Mouse (Mus musculus): ENCODE data around the gene Coro1c. TPM values are rescaled to one million over a fixed set of nuclear protein-coding genes. Genes with fewer than 3 reads are reported as not detected.

Gene Coro1c
- total RNA-seq, 2 experiments from 2014 or later: 39.1 to 48.9 TPM

DNA sequence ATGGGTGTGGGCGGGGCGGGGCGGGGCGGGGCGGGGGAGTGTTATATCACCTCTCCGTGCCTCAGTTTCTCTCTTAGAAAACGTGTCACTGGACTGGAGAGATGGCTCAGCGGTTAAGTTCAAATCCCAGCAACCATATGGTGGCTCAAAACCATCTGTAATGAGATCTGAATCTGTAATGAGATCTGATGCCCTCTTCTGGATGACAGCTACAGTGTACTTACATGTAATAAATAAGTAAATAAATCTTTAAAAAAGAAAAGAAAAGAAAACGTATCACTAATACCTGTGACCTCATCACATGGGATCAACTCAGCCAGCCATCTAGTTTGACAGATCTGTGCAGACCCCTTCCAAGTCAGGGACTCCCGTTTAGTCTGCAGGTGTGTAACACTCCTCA is 21.0 kb upstream of the Coro1c start:
- DNase-seq: no peak

DNA sequence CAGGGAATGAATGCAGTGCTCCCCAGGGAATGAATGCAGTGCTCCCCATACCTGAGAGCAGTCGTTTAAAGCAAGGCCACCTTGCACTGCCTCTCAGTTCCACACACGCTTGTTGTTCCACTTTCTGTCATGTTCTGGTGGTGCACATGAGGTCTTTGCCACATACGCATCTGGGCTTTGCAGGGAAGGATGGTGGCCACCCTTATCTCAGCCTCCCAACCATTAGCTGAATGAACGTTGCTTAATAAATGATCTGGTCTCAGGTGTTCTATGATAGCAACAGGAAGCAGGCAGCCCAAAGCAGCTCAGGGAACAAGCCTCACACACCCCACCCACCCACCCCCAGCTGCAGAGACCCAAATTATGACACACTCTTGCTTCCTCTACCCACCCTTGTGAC is 16.1 kb upstream of the Coro1c start:
- no peak for DNase-seq

DNA sequence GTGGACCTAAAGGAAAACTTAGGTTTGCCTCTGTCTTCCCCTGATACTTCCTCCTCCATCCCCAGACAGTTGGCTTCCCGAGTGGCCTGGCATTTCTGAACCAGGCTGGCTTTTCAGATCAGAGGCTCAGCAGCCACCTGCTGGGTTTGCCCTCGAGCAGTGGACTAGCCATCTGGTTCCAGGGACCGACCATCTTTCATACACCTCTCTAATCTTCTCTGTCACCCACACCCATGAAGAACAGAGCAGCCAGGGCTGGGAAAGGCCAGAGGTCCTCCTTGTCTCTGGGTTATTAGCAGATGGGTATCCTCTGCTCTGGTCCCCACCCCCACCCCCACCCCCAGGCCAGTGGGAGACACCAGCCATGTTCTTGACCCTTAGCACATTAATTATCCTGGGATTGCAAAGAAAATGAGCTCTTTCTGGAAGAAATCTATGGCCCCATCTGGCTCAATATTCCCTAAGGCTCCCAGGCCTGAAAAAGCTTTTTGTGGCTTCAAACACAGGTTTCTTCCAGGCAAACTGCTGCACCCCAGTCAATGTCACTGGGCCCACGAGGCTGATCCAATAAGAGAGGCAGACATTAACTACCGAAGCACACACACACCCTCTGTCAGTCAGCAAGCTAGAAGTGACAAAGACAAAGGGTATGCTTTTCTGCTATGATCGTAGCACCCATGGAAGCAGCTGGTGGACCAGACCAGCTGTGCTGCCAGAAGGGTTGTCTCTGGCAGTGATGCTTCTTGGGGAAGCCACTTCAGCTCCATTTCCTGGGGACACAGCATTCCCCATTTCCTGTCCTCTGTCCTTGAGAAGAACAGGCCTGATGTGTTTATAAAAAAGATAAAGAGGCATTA is 13.0 kb upstream of the Coro1c start:
- no peak for DNase-seq

DNA sequence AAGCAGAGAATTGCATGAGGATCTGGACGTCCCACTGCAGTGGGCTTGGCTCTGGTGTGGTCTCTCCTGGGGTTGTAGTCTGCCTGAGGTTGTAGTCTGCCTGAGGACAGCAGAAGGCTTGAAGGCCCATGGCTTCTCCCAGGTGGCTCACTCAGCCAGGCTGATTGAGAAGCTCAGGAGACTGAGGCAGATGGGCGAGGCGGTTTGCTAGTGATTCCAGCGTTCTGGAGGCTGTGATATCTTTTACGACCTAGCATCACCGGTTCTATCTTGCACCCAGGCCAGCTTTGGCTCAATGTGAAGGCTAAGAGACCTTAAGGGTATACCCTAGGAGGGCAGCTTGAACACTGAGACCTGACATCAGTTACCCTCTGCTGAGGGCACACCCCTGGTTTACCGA is 10.5 kb upstream of the Coro1c start:
- DNase-seq: no peak

DNA sequence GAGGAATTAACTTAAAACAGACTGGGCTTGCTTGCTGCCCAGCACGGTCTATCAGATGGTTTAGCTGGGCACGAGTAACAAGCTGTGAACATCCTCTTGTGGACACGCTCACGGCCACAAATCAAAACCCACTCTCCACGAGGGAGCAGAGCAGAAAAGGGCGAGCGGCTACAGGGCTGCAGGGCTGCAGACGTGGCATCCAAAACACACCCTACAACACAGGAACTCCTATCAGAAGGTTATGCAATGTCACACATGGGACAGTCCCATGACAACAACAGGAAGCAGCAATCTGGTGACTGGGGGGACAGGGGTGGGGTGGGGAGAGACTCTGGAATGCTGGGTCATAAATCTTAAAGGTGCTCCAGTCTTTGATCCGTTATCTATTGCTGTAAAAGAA is 10.1 kb upstream of the Coro1c start:
- DNase-seq: no peak

DNA sequence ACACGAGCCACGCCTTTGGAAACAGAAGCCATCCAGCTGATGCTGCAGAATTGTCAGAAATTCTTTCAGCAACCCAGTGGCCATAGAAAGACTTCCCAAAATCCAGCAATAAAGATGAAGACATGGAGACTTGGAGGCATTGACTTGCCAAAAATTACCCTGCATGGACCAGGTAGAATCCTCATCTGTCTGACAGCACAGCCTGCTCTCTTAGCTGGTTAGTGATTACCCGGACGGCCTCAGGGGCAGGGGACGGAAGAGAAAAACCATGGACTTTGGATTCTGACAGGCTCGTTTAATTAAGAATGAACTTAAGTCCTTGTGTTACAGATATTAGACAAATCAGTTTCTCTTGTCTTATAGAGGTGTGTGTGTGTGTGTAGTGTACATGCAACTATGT is 2.1 kb upstream of the Coro1c start:
- no peak for DNase-seq

DNA sequence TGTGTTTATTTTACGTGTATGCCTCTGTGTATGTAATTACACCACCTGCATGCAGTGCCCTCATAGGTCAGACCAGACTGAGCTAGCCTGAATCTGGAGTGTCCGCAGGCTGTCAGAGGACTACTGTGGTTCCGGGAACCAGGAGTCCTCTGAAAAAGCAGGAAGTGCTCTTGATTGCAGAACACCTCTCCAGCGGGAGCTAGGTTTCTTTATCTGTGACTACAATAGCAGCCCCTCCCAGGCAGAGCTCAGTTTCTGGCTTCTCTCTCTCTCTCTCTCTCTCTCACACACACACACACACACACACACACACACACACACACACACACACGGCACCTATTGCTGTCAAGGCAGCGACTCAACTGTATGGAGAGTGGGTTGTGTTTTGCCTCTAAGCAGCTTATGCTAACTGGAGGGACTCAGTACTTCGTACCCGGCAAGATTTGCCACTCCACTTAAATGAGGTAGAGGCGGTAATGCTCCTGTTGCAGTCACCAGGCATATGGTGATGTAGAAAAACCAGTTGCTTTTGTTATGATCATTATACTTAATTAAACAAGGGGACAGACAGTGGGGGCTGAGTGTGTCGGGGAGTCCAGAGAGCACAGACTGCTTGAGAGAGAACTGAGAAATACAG is 1.6 kb upstream of the Coro1c start:
- DNase-seq: no peak

DNA sequence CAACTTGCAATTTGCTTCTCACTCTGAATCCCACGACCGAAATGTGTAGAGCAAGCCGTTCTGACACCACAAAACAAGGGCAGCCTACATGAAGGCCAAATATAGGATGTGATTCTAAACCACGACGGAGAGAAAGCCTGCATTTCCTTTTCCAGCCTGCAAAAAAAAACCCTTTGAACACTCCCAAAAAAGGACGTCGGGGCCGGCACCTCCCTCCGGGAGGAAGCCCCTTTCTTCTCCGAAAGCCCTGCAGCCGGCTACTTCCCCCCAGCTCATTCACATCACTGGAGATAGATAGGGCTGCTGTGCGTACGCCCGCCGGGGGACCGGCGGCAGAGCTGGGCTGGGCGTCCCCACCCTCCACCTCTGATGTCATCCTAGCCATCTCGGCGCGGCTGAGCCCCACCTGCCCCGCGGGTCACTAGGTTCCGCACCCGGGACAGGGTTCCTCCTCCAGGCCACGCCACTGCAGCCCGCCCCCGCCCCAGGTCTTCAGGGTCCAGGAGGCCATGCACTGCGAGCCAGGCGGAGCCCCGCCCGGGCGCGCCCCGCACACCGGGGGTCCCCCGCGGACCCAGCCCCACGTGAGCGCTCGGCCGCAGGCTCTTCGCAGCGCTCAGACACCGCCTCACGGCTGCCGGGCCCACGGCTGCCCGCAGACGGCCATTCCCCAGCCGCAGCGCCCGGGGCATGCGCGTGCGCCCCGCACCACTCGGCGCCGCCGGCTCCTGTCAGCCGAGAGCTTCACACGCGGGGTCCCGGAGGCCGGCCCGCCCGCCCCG is 581 bp downstream of the Coro1c start:
- peak; percentile 56 for DNase-seq

DNA sequence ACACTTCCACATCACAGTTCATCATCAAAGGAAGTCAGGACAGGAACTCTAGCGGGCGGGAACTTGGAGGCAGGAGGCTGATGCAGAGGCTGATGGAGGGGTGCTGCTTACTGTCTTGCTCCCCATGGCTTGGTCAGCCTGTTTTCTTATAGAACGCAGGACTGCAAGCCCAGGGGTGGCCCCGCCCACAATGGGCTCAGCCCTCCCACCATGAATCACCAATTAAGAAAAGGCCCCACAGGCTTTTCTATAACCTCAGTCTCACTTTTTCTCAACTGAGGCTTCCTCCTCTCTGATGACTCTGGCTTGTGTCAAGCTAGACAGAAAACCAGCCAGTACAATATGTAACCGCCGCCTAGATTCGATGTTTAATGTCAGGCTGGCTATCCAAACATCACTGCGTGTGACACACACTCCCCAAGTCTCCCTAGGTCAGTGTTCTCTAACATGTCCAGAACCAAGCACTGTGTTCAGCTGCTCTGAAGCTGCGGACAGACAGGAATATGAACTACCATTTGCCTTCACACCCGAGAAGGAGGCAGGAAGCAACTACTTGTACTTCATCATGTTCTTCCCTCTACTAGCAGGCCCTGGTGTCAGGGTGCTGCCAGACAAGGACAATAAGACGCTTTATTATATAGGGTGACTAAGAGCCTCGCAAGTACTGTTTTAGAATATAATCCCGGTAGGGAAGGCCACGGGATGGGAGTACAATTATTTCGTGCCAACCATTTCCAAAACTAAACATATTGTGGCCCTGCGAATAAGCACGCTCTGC is 1.4 kb downstream of the Coro1c start:
- DNase-seq: no peak

DNA sequence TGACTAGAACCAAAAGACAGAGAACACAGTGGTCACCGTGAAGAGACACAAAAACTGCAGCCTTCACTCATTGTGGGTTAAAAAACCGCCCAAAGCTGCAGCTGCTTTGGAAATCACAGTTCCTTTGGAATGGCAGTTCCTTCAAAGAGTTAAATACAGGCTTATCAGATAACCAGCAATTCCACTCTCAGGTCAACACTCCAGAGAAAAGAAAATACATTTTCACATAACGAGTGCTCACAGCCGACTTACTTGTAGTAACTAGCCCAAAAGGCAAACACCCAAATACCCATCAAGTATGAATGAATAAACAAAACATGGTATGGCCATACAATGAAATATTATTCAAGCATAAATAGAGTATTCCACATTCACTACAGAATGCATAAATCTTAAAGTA is 3.6 kb downstream of the Coro1c start:
- no peak for DNase-seq

DNA sequence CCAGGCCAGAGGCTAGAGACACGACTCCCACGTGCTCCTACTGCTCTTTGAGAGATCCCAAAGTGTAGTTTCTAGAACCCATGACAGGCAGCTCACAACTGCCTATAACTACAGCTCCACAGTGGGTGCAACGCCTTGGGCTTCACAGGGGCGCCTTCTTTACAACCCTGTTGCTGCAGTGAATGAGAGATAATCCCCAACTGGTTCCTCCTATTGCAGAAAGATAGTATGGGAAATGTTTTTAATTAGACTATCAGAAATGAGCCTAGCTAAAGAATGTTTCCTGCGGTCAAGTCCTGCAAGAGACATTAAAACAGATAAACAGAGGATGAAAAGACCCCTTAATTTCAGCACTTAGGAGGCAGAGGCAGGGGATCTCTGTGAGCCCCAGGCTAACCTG is 5.6 kb downstream of the Coro1c start:
- DNase-seq: no peak

DNA sequence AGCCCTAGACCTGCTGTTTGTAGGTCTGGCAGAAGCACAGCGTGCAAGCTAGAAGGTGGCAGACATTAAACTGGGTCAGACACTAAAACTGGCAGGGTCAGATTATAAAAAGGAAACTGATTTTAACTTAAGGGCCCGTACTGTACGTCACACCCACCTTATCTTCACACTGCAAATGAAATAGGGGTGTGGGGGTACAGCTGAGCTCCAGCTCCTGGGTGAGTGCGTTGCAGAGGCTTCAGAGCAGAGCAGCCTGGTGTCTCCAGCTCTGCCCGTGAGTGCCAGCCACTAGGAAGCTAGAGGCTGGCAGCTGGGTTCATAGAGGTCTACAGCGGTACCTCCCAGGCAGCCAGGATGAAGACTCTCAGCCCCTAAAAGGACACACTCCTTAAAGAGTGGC is 6.5 kb downstream of the Coro1c start:
- no peak for DNase-seq

DNA sequence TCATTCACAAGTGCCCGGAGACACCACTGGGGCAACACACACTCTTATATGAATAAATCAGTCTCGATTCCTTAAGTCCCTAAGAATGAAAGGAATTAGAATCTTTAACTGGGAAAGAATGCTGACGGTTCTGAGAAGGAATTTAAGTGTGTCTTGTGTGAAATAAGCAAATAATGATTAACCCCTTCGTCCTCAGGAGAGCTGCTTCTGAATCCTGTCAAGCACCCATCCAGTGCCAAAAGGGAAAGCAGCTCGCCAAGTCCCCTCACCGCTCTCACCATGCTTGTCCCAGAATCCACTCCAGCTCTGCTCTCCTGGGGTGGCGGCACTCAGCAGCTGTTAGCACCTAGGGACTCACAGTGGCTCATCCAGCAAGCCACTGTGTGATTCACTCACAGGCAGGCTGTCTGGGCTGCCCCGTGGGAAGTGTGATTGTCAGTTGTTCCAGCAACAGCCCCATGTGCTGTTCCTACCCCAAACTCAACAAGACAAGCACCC is 7.4 kb downstream of the Coro1c start:
- DNase-seq: no peak

DNA sequence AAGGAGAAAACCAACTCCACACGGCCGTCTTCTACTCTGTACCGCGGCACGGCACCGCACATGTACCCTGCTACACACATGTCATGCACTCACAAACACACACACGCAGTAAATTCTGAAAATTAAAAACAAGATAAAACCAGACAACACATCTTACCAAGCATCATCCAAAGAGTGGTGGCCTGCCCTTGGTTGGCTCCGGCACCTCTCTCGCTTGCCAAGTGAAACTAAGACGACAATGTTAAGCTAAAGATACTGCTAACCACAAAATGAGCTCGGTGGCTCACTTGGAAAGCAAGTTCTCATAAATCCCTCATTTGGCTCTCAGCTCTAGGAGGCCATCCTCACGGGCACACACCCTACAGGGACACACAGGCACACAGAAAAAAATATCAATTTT is 9.0 kb downstream of the Coro1c start:
- DNase-seq: no peak

DNA sequence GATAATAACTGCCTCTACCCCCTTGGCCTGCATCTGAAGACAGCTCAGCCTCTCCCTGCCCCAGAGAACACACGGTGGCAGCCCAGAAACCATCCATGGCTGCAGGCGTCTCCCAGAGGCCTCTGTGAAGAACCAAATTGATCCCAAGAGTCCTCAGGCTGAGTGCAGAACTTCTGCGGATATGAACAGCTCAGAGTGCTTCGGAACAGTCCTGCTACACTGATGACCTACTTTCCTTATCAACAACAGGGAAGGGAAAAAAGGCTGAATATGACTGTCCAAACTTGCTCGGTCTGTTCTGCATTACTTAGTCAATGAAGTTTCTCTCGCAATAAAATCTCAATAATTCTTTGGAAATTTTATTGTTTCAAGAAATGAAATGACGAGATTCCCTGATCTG is 16.6 kb downstream of the Coro1c start:
- no peak for DNase-seq

DNA sequence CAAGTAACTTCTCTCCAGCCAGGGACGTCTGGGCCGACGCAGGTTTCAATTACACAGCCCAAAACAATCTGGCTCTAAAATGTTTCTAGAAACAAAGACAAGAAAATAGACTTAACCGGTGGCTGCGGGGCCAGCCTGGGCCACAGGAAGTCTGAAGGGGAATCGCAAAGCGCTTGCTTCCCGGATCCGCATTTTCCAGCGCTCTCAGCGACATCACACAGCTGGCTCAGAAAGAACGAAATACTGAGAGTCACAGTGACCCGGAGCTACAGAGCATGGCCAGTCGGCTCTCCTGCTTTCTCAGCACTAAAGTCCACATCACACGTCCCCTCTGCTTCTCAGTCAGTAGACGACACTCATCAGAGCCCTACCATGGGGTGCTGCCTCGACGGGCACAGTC is 17.7 kb downstream of the Coro1c start:
- no peak for DNase-seq

DNA sequence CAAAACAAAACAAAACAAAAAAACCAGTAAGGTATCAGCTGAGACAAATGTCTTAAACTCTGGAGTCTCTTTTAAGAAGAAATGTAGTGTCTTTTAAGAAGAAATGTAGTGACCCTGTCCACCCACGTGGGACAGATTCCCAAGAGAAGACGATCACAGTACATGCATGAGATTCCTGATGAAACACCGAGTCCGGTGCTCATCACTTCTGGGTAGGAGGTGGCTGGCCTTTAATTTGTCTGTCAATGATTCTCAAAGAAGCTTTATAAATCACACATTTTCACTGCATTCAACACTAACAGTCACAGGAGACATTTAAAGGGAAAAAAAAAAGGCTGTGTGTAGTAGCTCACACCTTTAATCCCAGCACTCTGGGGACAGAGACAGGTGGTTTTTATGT is 18.6 kb downstream of the Coro1c start:
- DNase-seq: no peak

DNA sequence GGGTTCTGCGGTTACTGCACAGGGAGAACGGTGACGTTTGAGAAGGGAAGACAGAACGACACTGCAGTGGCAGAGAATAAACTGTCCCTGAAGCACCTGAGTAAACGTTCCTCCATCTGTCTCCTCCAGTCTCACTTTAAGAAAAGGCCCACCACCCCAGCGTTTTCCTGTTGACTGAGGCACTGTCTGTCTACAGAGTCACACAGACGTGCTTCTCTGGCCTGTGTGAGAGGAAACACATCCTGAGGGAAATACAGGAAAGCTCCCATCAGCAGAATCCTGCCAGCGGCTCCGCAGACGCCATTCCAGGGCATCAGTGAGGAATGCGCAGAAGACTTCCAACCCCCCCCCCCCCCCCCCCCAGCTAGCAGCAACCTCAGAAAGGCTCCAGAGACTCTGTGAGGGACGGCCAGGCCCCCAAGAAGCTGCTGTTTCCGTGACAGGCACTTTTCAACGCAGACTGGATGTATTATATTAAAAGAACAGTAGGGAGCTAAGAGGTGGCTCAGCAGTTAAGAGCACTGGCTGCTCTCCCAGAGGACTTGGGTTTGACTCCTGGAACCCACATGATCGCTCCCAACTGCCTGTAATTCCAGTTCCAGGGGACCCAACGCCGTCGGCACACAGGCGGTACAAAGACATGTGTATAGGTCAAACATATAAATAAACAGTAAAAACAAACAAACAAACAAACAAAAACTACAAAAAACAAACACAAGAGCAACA is 19.2 kb downstream of the Coro1c start:
- no peak for DNase-seq

DNA sequence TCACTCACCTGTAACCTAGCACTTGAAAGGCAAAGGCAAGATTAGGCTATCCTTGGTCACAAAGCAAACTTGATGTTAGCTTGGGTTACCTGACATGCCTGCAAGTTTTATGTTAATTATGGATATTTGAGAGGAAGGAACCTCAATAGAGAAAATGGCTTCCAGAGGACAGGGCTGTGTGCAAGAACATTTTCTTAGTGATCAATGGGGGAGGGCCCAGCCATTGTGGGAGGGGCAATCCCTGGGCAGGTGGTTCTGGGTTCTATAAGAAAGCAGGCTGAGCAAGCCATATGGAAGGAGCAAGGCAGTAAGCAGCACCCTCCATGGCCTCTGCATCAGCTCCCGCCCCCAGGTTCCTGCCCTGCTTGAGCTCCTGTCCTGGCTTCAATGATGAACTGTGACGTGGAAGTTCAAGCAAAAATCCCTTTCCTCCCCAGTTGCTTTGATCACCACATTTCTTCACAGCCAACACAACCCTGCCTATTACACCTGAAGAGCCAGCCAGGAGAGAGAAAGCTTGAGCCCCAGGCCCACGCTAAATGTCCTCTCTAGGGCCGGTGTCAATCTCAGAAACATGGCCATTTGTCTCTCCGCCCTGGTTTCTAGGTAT is 20.3 kb downstream of the Coro1c start:
- no peak for DNase-seq

DNA sequence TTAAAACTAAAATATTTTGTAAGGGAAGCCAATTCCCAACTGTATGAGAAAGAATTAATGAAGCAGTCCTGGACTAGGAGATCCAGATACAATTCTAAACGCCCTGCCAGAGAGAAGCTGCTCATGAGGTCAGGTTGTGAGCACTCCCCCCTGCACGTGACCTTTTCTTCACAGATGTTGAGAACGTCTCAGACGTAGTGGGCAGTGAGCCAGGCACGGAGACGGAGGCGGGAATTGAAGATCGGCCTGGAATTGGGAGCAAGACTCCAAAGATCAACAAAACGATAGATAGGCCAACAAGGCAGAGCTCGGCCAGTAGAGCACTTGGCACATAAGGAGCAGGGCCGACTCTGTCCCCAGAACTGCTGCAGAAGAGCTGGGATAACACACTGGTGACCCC is 21.4 kb downstream of the Coro1c start:
- DNase-seq: peak; percentile 78

DNA sequence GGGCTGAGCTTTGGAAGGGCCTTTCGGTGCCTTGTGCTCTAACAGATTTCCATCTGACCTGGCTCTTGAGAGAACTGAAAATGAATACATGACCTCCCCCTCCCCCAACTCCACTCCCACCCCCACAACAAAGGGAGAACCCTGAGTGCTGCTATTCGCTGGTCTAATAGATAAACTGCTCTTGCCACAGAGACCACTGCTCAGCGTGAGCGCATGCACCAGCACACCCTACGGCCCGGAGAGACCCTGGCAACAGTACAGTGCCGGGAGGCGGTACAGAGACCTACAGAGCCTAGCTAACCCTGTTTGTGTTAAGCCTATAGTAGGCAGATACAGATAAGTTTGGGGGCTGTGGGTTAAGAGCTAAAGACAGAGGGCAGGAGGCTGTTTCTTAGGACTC is 22.9 kb downstream of the Coro1c start:
- DNase-seq: no peak

All from gastrocnemius, postnatal 10 days (tissue).